Mouse (Mus musculus) left cerebral cortex, adult 11 months (tissue): ENCODE measurements at regions not wholly inside any gene's neighbourhood (a gene's known extent, or its start where the extent isn't known, plus 50 kb on each side); places are given as distances from the start of the nearest gene placed in this dataset.

Experiments used
- DNase-seq: peaks from one replicate; pipeline ENCODE4 v3.0.0; 2022; ENCODE audit warnings: low spot score

DNA sequence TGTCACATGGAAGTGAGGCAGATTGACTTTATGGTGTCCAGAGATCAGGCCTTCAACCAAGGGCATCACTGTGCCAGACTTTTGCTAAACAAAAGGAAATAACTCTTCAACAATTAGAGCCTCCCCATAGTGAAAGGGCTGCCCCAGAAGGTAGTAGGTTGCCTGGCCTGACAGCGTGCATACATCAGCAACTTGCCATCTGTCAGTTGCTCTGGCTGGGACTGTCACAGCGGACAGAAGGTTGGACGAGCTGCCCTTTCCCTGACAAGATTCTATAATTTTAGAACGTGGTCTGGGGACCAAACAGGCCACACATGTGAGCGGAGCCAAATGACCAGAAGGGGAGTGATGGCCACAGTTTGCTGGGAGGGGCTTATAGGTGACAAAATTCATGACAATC lies 119.7 kb upstream of the Rpl38 start:
- no peak for DNase-seq

DNA sequence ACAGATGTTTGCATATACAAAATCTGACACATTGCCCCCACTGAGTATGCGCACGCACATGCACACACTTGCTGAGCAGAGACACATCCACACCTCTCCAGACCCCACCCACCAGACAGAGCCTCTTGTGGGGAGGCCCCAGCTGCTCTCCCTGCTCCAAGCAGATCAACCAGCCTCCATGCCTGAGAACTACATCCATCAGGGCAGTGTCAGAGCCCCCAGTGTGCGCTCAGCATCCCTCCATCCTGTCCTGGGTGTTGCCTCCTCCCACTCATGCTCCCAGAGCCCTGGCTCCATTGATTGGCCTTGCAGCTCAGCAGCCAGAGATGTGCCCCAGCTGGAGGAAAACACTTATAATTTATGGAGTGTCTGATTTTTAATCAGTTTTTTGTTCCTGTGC lies 124.1 kb upstream of the Rpl38 start:
- DNase-seq: no peak

DNA sequence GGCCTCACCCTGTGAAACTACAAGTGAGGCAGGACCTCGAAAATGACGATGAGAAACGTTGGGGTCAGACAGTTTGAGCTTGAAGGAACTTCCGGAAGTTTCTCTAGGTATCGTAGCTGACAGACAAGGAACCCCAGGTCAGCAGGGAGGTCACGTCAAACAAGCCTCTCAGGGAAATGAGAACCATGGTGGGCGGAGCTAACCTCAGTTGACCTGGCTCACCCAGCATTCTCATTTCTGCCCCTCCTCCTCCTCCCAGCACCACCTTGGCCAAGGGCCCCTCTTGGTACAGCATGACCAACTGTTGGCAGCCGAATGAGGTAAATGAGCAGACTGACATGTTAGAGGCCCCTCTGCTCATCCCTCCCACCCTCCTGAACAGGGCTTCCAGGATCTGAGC lies 126.2 kb upstream of the Rpl38 start:
- DNase-seq: no peak

DNA sequence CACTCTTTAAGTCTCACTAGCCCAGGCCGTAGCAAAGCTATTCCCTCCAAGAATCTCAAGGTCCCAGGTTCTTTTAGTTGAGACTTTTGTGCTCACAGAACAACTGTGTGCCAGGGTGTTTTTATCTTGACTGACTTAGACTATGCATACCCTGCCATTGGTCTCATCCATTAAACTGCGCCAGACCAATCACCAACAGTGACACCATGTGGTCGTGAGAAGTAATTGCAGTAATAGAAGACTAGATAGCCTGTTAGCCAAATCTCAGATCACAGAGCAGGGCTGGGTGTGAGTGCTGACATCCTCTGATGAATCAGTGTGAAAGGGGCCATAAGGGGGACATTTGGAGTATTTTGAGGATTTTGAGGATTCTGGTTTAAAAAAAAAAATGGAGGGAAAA lies 127.8 kb upstream of the Rpl38 start:
- DNase-seq: no peak

DNA sequence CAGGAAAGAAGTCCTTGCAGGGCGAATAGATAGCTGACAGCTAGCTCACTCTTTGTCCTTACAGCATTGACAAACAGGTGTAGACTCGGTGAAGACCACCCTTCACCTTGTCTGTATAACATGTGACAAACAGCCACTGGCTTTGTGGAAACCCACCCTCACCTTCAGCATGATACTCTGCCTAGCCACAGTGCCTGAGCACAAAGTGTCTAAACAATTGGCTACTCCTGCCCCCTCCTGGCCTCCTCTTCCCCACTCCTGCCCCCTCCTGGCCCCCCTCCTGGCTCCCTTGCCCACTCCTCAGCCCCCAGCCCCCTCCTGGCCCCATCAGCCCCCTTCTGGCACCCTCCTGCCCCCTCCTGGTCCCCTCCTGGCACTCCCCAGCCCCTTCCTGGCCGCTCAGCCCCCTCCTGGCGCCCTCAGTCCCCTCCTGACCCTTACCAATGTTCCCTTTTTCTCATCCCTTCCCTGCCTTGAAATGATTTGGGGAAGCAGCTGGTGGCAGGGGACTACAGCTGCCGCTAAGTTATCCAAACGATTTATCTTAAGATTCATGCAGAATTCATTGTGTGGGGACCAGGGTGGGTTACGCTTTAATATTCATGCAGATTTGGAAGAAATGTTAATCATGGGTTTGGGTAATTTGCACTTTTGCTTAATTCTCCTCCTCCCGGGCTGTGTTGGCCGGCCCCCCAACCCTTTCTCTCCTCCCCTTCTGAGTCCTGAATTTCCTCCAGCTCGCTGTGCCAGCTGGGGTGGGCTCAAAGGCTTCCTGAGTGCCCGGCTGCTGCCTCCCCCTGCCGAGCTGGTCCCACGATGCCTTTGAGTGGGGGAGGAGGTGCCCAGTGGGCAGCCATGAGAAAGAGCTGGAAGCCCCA lies 131.5 kb upstream of the Rpl38 start:
- DNase-seq: no peak

DNA sequence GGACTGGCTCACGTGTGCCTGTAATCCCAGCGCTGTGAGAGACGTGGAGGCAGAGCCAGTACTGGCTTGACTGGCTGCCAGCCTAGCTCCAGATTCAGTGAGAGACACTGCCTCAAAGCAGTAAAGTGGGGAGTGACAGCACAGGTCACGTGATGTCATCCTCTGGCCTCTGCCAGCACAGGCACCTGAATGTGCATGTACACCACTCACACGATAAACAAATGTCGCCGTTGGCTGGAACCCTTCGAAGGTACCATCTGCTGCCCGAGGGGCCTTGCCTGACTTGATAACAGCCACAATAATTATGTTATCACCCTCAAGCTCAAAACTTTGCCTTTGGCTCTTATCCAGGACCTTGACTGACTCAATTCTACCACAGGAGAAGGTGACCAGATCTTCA lies 132.4 kb upstream of the Rpl38 start:
- DNase-seq: no peak

DNA sequence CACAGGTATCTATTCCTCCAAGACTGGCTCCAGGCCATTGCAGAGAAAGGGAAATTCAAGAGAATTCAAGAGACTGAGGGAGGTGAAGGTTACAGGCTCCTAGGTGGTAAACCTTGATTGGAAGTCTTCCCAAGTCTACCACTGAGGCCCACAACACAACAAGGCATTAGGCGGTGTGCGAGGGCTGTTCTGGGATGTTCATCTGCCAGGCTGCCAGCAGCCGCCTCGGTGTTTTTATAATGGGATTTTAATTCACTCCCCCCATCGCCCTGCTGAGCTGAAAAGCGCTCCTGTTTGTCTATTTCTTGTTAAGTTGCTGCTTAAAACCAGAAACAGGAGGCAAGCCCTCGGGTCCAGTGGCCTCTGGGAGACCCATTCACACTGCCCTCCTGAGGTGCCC lies 133.9 kb upstream of the Rpl38 start:
- no peak for DNase-seq

DNA sequence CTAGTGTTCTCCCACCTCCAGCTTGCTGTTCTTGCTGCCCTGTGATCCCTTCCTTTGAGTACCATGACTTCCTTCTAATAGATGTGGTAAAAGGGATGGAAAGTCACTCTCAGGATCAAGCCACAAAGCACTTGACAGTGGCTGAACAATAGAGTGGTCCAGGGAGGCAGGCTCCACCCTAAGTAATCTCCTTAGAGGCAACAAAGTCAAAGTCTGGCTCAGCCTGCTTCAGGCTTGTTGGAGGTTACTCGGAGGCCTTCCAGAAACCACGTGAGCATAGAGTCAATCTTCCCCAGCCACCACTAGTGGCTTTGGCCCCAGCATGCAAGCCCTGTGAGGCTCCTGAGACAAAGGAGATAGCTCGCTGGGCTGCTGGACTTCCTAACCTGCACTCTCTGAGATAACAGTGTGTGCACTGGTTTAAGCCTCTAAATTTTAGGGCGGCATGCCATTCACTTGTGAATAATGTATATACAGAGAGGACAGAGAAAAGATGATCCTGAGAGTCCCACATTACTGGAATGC lies 137.0 kb upstream of the Rpl38 start:
- no peak for DNase-seq

DNA sequence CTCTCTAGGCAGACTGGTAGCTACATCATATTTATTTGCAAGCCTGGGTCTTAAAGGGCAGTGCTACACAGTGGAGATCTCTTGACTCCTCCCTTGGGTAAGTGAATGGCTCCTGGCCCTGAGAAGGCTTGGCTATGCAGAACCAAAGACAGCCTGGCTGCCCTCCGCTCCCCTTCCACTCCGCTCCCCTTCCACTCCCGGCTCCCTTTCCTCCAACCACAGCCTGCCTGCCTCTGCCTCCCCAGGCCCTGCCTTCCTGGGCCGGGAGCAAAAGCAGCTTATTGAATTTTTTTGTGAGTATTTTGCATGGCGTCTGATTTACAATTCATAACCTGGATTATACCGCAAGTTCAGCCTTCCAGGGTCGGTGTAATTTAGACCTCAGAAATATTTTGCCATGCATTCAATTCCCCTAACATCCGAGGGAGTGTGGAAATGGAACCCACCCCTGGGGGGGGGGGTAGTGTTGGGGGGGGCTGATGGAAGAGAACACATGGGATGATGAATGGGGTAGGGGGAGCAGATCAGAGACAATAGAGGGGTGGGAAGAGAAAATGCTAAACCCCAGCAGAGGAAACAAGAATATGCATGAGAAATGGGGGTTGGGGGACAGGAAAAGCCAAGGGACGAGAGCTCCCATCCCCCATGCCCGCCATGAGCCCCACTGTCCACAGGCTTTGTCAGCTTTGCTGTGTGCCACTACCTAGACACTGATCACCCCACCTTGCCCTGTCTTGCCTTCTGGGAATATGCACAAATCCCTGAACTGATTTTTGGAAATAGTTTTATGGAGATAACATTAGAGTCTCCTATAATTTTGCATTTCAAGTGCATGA lies 139.2 kb upstream of the Rpl38 start:
- no peak for DNase-seq

DNA sequence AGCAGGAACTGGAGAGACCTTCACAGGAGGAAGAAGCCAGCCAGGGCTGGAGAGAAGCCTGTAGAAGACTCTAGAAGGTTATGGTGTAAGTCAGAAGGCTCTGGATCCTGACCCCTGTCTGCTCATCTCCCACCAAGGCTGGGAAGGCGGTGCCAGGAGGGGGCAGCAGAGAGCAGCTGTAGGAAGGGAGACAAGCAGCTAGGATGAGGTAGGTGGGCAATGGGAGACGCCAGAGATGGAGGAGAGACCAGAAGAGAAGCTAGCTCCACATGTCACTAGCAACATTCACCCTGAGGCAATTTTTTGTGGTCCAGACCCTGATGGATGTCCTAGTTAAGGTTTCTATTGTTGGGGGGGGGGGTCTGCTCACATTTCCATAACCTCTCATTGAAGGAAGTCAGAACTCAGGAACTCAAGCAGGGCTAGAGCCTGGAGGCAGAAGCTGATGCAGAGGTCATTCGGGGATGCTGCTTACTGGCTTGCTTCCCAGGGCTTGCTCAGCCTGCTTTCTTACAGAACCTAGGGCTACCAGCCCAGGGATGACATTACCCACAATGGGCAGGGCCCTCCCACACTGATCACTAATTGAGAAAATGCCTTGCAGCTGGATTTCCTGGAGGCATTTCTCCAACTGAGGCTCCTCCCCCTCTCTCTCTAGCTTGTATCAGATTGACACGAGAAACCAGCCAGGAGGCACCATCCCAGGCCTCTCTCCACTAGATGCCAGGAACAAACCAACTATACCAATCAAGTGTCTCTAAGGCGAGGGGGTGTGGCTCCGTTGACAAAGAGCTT lies 144.7 kb upstream of the Rpl38 start:
- no peak for DNase-seq

DNA sequence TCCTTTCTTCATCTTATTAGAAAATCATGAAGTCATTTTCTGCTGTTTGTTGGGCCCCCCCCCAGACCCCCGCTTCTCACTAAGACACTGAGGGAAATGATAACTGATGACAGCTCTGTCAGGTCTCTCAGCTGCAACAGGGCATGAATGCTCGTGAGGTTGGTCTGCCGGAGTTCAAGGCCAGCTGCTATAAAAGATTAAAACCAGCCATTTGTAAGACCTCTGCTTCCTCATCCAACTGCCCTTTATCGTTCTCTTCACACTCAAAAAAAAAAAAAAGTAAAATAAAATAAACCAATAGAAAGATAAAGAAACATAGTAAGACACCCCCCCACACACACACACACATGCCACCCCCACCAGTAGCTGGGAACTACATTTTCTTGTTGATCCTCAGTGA lies 153.0 kb upstream of the Rpl38 start:
- no peak for DNase-seq

DNA sequence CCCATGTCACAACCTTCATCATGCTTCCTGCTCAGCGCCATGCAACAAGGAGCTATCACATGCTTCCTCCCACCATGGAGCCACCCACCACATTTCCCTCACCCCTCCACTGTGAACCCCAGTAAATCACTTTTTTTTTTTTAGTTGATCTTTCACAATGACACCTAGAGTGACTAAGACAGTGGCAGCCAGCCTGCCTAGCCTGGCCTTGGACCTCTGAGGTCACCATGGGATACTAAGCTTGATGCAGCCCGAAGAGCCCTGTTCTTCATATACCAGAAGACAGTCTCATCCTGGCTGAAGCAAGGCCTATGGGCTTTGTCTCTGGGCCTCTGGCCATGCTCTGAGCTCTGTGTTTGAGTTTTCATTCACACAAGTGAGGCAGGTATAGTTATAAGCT lies 154.2 kb upstream of the Rpl38 start:
- DNase-seq: no peak

DNA sequence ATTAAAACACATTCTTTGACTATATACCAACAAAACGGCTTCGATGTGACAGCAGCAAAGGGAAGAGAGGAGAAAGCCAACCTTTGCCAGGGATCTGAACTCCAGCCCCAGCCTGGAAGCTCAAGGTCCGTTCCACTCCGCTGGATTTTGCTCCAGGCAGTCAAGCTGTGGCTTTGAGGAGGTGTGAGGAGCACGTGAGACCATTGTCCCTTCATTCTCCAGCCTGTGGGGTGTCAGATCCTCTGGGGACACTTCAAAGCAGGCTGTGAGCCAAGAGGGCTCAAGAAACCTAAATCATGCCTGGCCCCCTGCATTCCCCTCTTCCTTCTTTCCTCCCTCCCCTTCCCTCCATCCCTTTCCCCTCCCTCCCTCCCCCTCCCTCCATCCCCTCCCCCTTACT lies 154.9 kb upstream of the Rpl38 start:
- DNase-seq: no peak

DNA sequence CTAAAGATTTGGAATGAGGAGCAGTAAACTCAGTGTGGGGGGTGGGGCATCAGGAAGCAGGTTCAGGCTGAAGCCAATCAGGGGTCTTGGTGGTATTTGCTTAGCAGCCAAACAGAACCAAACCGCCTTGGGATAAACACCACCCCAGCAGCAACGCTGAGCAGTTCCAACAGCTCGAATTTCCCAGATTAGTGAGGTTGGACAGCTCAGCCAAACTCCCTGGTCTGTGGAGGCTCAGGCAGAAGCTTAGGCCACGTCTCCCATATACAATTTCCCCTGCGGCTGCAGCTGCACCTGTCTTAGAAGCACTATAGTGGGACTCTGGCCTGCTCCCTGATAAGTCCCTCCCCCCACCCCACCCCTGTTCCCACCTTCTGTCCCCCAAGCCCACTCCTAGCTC lies 156.3 kb upstream of the Rpl38 start:
- no peak for DNase-seq

DNA sequence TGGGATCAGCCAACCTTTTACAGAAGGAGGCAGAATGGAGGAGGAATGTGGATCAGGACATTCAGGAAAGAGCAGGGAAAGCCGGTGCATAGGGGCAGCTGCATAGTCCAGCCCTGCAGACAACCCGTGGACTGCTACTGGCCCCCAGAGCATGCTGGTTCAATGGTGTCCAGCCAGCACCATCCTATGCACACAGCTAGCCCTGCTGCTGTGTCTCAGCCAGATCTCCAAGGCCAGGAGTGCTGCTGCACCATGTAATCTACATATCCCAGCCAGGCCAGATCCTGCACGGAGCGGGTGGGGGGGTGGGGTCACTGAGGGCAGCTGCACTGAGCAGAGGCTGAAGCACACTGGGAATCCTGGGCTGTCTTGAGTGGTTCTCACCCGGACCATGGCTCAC lies 165.8 kb upstream of the Rpl38 start:
- no peak for DNase-seq

DNA sequence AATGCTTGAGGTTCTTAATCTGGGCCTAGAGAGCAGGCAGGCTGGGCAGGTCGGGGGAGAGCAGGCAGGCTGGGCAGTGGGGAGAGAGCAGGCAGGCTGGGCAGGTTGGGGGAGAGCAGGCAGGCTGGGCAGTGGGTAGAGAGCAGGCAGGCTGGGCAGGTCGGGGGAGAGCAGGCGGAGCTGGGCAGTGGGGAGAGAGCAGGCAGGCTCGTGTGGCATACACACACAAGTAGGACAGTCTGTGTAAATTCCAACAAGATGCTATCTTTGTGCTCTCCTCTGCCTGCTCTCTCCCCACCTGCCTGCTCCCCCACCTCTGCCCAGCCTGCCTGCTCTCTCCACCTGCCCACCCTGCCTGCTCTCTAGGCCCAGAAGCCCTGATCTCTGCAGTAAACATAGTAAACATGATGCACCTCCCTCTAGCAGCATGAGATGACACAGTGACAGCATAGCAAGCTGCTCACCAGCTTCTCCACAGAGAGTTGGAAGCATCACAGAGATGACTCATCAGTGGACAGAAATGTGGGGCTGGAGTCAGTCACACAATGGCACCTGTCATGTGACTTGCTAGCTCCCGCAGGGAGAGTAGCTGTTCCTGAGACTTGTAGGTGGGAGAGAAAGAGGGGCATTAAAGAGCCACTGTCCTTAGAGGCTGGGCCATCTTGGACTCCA lies 166.3 kb upstream of the Rpl38 start:
- peak; percentile 37 for DNase-seq

DNA sequence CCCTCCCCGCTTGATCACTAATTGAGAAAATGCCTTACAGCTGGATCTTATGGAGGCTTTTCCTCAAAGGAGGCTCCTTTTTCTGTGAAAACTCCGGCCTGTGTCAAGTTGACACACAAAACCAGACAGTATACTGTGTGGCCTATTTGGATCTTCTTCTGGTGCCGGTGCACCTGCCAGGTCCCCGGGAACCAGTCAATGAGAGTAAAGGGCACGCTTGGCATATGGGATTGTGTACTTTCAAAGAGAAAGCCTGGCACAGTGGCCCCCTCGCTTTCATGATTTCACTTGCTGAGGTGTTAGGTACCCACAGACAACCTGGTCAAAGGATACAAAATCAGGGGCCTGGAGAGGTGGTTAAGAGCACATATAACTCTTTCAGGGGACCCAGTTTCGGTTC lies 167.9 kb upstream of the Rpl38 start:
- no peak for DNase-seq

DNA sequence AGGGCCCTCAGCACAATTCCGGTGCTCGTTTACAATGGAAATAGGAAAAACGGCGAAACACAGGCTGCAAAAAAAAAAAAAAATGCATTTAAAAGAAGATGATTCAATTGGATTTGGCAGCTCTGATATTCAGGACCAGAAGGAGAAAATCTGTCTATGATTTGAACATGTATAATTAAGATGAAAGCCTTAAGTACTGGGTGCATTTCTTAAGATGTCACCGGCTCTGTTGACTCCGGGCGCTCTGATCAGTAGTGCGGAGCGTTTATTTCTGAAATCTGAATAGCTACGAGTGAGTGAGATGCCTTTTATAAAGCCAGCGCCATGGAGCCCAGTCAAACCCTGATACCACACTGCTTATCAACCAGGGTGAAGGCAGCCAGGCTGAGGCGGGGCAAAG lies 168.7 kb upstream of the Rpl38 start:
- DNase-seq: no peak

DNA sequence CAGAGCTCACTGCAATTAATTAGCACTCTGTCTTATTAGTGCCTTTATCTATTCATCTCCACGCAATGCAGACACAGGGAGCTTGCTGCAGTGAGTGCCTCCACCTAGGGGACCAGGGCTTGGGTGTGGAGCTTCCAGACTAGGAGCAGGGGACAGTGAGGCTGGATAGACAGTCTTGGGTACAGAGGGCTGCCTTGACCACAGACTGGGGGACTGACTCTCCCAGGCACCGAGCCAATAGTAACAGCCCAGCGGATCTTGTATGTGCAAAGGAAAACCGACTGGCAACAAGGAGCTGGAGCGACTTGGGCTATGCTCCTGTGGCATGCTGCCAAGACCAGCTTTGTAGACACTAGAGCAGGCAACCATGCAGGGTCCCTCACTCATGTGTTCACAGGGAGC lies 172.8 kb upstream of the Rpl38 start:
- no peak for DNase-seq

DNA sequence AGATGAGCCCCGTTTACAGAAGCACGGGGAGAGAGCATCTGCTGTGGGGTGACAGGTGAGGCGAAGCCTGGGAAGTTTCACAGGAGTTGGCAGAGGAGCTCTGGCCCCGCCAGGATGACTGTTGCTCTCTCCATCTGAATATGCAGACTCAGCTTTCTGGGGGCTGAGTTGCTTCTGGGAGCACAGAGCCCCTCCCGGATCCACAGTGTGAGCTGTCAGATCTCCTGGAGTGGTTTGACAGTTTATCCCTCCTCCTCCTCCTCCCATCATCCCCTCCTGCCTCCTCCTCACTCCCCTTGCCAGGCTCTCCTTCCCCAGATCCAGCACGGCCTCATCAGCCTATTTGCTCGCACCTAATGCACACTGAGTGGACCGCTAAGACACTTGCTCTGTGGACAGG lies 181.9 kb upstream of the Rpl38 start:
- no peak for DNase-seq

DNA sequence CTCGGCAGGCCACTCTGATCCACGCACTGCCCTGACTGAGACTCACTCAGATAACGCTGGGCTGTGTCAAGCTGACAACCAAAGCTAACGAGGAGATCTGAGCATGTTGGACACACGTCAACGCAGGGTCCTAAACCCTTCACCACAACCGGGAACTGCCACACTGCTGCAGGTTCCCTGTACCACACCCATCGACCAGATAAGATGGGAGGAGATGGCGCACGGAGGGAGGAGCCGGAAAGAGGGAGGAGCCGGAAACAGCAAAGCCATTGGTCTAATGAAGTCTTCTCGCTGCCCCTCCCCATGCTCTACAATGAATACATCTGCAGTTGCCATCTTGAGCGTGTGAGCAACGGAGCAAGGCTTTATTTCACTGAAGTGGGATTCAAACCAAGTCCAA lies 182.9 kb upstream of the Rpl38 start:
- no peak for DNase-seq

DNA sequence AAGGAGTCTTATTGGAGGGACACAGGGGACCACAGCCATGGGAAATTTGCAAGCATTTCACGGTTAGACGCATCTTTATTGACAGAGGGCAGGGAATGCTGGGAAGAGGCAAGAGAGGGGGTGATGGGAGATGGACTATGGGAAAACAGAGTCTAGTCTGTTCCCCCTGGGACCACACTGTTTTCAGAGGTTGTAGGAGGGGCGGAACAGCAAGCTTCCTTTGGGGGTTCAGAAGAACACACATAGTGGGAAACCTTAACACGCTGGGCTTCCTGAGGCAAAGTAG lies 183.7 kb upstream of the Rpl38 start:
- DNase-seq: no peak
